Mouse (Mus musculus): Measurements from ENCODE around the gene Abca13.

- no peak for TF ChIP-seq POLR2A (IDR thresholded peaks at IDR 0.05; ENCODE audit: control insufficient read depth, extremely low read depth, insufficient read depth, low read length, poor library complexity)
- TF ChIP-seq CTCF (IDR thresholded peaks at IDR 0.05; ENCODE audit: borderline replicate concordance, control insufficient read depth, extremely low read depth, insufficient read depth, low read length, poor library complexity), result no peak
Observed at GRCm38 (mm10) chr11:9608249-9608648, 416.5 kb downstream of the Abca13 start.

Measured in thymus, adult 2 months (tissue).